Mouse (Mus musculus): ENCODE data around the gene Rab1b.

Rab1b gene

GRCm38 (mm10) chr19:5051031-5051430, 55.8 kb downstream of the Rab1b start:
- in situ Hi-C loops (cut with MboI, MseI): no loop called here

DNA sequence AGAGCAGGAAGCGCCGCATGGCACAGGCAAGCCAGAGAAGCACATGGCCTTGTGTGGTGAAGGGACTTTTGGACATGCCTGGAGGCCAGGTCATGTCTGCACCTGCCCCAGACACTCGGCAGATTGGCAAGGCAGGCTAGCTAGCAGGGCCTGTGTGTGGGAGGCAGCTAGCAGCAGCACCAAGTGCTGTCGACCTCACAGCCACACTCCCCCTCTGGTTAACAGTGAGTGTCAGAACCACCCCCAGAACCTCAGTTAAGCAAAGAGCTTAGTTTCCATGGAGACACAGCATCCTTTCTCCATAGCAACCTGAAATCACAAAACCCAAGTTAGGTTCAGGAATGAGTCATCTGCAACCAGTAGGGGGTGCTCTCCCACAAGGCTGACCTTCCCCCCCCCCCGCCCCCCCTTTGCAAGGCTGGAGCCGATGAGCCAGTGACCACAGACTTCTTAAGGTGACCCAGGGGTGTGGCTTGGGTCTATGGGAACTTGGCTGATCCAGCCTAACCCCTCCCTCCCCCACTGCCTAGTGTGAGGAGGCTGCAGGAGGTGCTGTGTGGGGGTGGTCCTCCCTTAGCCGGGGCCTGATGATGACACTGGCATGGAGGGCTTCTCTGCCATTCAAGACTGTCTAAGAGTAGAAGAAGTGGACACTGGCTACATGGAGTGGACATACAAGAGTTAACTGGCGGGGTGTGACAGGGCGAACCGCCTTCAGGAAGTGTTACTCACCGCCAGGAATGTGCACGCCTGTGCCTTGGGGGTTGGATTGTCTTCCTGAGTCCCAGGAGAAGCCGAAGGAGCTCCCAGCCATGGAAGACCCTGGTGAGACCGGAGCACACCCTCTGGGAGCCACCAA, 56.6 kb downstream of the Rab1b start, which contains the start of gene Rin1:
Gene Rin1, plus strand, starts transcription at position 435 of the 859 bp plus-strand sequence.
- in situ Hi-C loops (cut with MboI, MseI): no loop called here

DNA sequence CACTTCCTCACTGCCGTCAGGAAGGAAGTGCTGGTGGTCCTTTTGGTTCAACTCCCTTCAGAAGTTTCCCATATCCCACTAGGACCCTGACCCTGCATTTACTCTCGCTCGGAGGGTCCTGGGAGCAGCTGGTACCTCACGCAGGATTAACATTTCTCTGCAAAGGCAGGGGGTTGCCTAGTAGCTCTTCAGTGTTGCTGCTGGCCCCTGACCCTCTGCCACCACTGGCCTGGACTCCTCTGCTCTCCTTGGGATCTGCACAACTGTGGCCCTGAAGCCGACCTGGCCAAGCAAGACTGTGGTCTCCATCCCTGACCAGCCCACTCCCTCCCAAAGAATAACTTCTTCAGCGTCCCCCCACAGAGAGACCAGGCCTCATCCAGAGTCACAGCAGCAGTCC, 57.5 kb downstream of the Rab1b start:
- in situ Hi-C loops (cut with MboI, MseI): no loop called here

Measured in T-helper 2 cell (primary cell).